Mouse (Mus musculus): ENCODE results near the gene Polr3f. TPM values are rescaled to one million over a fixed set of nuclear protein-coding genes. Genes with fewer than 3 reads are reported as not detected.

Polr3f gene
- polyA plus RNA-seq, 1 experiment, result 17.4 TPM

- no peaks in the 10 kb centered on the region for H3K4me1 ChIP-seq (ENCODE audit: control insufficient read depth, insufficient read depth, low read length)
- H3K4me3 ChIP-seq (ENCODE audit: insufficient read depth, low read length), result peak overlapping the region; percentile 80
- H3K27ac ChIP-seq (ENCODE audit: insufficient read depth, low read length), result peak overlapping the region; percentile 81
- no peak for TF ChIP-seq CTCF (IDR thresholded peaks at IDR 0.05; ENCODE audit: extremely low read depth, insufficient read depth, low read length)
- TF ChIP-seq POLR2A (IDR thresholded peaks at IDR 0.05; ENCODE audit: extremely low read depth, insufficient read depth, low read length), result no peak
These were observed 27.8 kb downstream of the Polr3f start for GRCm38 (mm10) chr2:144555286-144555819.

GRCm38 (mm10) chr2:144555820-144556552 is 28.5 kb downstream of the Polr3f start, which contains the start of gene Sec23b:
TSS of gene Sec23b (plus strand) at chr2:144556229.
- H3K27ac ChIP-seq (ENCODE audit: insufficient read depth, low read length), result peak within 1 kb of the TSS; percentile 81
- TF ChIP-seq CTCF (IDR thresholded peaks at IDR 0.05; ENCODE audit: extremely low read depth, insufficient read depth, low read length), result no peak
- TF ChIP-seq POLR2A (IDR thresholded peaks at IDR 0.05; ENCODE audit: extremely low read depth, insufficient read depth, low read length), result peak; percentile 67
- H3K4me1 ChIP-seq (ENCODE audit: control insufficient read depth, insufficient read depth, low read length), result no peaks in the 10 kb centered on the region
- H3K4me3 ChIP-seq (ENCODE audit: insufficient read depth, low read length), result peak within 1 kb of the TSS; percentile 80

GRCm38 (mm10) chr2:144588723-144589122 is 61.2 kb downstream of the Polr3f start:
- H3K27ac ChIP-seq (ENCODE audit: insufficient read depth, low read length), result no peak overlapping the region
- TF ChIP-seq CTCF (IDR thresholded peaks at IDR 0.05; ENCODE audit: extremely low read depth, insufficient read depth, low read length) (0 out of 2 replicates have a peak, but pooled peaks have one; percentile 13), POLR2A (IDR thresholded peaks at IDR 0.05; ENCODE audit: extremely low read depth, insufficient read depth, low read length) (no peak)
- H3K4me3 ChIP-seq (ENCODE audit: insufficient read depth, low read length), result no peak overlapping the region
- H3K4me1 ChIP-seq (ENCODE audit: control insufficient read depth, insufficient read depth, low read length), result no peaks in the 10 kb centered on the region

Other genes with a start within 250 kb of the Polr3f start
- gene Ovol2, start 195.6 kb upstream of the Polr3f start, polyA plus RNA-seq (2012; rRNA removed), result 15.0 and 16.4 TPM in 2 replicates
- 33.8 and 35.5 TPM in 2 replicates for gene Kat14, start 158.7 kb upstream of the Polr3f start, polyA plus RNA-seq (2012; rRNA removed)
- gene Pet117, start 158.7 kb upstream of the Polr3f start, polyA plus RNA-seq (2012; rRNA removed), result 1.0 TPM in 1 of 2 replicates, not detected in the other
- gene Dzank1, start 304 bp upstream of the Polr3f start, polyA plus RNA-seq (2012; rRNA removed), result 77.6 and 79.8 TPM in 2 replicates
- 30.8 and 31.7 TPM in 2 replicates for gene Rbbp9, start 23.2 kb downstream of the Polr3f start, polyA plus RNA-seq (2012; rRNA removed)
- gene Sec23b, start 28.5 kb downstream of the Polr3f start, polyA plus RNA-seq (2012; rRNA removed), result 52.6 and 55.4 TPM in 2 replicates
- gene Smim26, start 66.3 kb downstream of the Polr3f start, polyA plus RNA-seq (2012; rRNA removed), result 71.4 and 78.6 TPM in 2 replicates
- gene Dtd1, start 72.2 kb downstream of the Polr3f start, polyA plus RNA-seq (2012; rRNA removed), result 61.9 and 62.0 TPM in 2 replicates